Comparison of ENCODE assay signal across 7 mouse cellular contexts in the genomic region with DNA sequence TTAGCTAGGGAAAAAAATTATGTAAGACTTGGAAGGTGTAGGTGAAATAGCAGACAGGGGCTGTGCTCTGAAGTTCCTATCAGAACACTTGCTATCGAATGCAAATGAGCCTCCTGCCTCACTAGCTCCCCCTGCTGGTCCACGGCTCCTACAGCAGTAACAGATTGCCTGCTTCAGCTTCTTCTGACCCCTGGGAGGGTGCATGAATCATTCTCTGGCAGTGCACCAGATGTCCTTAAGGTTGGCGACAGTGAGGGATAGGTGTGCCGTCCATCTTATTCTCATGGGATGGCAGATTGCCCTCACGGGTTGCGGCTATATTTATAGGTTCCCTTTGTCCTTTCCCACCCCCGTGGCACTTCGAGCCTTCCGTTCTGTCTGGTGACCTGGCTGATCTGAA.
DNase-seq lines count a peak whose midpoint lies in the region; ATAC-seq and TF ChIP-seq lines count a peak whose summit lies in the region.

No protein-coding gene starts in this region.

- no peaks in the 10 kb centered on the region for H3K4me1 ChIP-seq in forebrain, postnatal 0 days (ENCODE audit: insufficient read depth)
- no peaks in the 10 kb centered on the region for H3K4me1 ChIP-seq in stomach, postnatal 0 days (replicated peaks; ENCODE audit: control insufficient read depth, insufficient read depth)

- H3K9me3 ChIP-seq in forebrain, postnatal 0 days (ENCODE audit: low read length), result no peaks in the 10 kb centered on the region
- no peaks in the 10 kb centered on the region for H3K9me3 ChIP-seq in stomach, postnatal 0 days (ENCODE audit: control insufficient read depth, low read length)

- peak; percentile 67 for DNase-seq in NIH3T3 (ENCODE audit: low read depth)
- peak; percentile 93 for DNase-seq in brain, adult 2 months (ENCODE audit: low read depth, low spot score)
- peak; percentile 54 for DNase-seq in forebrain, postnatal 0 days
- DNase-seq in left cerebral cortex, adult 9 months (ENCODE audit: low spot score in 2 of 2), result peak; percentile 38 to 74
- DNase-seq in neural tube, embryonic 10.5 days (ENCODE audit: extremely low spot score, low spot score), result peak; percentile 84
- peak; percentile 80 for DNase-seq in stomach, postnatal 0 days (ENCODE audit: low spot score)

- 51% methylated on average over 9 of the region's 9 CpGs for WGBS in forebrain, postnatal 0 days
- 18% methylated on average over 9 of the region's 9 CpGs for WGBS in stomach, postnatal 0 days

- no peak overlapping the region for H3K27ac ChIP-seq in forebrain, postnatal 0 days (ENCODE audit: low read depth, low read length)
- H3K27ac ChIP-seq in stomach, postnatal 0 days (replicated peaks), result no peak overlapping the region

- H3K36me3 ChIP-seq in forebrain, postnatal 0 days (ENCODE audit: insufficient read depth), result no peaks in the 10 kb centered on the region
- no peaks in the 10 kb centered on the region for H3K36me3 ChIP-seq in stomach, postnatal 0 days (ENCODE audit: control insufficient read depth, insufficient read depth, low read length)

- ATAC-seq in forebrain, postnatal 0 days, result no peak
- ATAC-seq in hematopoietic stem cell, adult 5-6 weeks (replicated peaks in 1 of 2; ENCODE audit: insufficient read depth in 1 of 2, low FRiP score in 2 of 2, low TSS enrichment in 1 of 2, low read depth in 1 of 2, poor library complexity in 2 of 2, severe bottlenecking in 2 of 2), result peak; percentile 46 to 76; a peak in 3 of 4 replicates
- ATAC-seq in stomach, postnatal 0 days (ENCODE audit: low FRiP score, low TSS enrichment), result peak; percentile 18; the same call in 1 of the 2 replicates

- no peak overlapping the region for H3K9ac ChIP-seq in forebrain, postnatal 0 days
- H3K9ac ChIP-seq in stomach, postnatal 0 days (ENCODE audit: low read length), result no peak overlapping the region

- H3K4me2 ChIP-seq in forebrain, postnatal 0 days (ENCODE audit: low read depth), result no peak overlapping the region
- H3K4me2 ChIP-seq in stomach, postnatal 0 days (replicated peaks; ENCODE audit: low read depth), result no peak overlapping the region; the same call in 1 of the 2 replicates

- TF ChIP-seq EP300 in stomach, postnatal 0 days (optimal IDR thresholded peaks at IDR 0.05), result no peak

- no peaks in the 10 kb centered on the region for H3K27me3 ChIP-seq in forebrain, postnatal 0 days (ENCODE audit: insufficient read depth, low read length)
- no peaks in the 10 kb centered on the region for H3K27me3 ChIP-seq in stomach, postnatal 0 days (ENCODE audit: control insufficient read depth, insufficient read depth, low read length)

- TF ChIP-seq CTCF in forebrain, postnatal 0 days (IDR thresholded peaks at IDR 0.05; ENCODE audit: low read depth), result peak; percentile 80
- TF ChIP-seq CTCF in stomach, postnatal 0 days (IDR thresholded peaks at IDR 0.05; ENCODE audit: low read depth), result peak; percentile 93

- H3K4me3 ChIP-seq in forebrain, postnatal 0 days (ENCODE audit: low read depth, low read length), result no peak overlapping the region
- H3K4me3 ChIP-seq in stomach, postnatal 0 days (ENCODE audit: low read depth, low read length), result no peak overlapping the region
